Mouse (Mus musculus) CH12.LX (cell line): ENCODE measurements around the gene Camkmt. TPM values are rescaled to one million over a fixed set of nuclear protein-coding genes. Genes with fewer than 3 reads are reported as not detected.

Experiments
- DNase-seq: peaks from one replicate; pipeline ENCODE4 v3.0.0-alpha.2; 2013; ENCODE audit errors: extremely low read depth
- H3K27ac ChIP-seq: 2 replicates; pipeline ENCODE4 v1.5.1; 2012; ENCODE audit warnings: low read depth, mild to moderate bottlenecking, control low read depth, moderate library complexity; ENCODE audit not compliant: insufficient read depth
- H3K27me3 ChIP-seq: replicated peaks from 2 replicates; pipeline ENCODE3; 2012; ENCODE audit warnings: inconsistent platforms
- H3K36me3 ChIP-seq, 2 experiments: replicated peaks in 1 of 2; 2 replicates each; pipeline versions ENCODE3 to v1.6.1; 2012; ENCODE audit warnings: inconsistent platforms in 1 of 2, low read length in 1 of 2, mild to moderate bottlenecking in 1 of 2, mixed read lengths in 1 of 2, moderate library complexity in 1 of 2; ENCODE audit not compliant: control insufficient read depth in 1 of 2, insufficient read depth in 1 of 2
- H3K4me1 ChIP-seq, 2 experiments: 2 replicates each; pipeline ENCODE4 v1.6.1; 2012; ENCODE audit warnings: inconsistent platforms in 1 of 2, moderate library complexity in 1 of 2; ENCODE audit not compliant: insufficient read depth in 2 of 2, control insufficient read depth in 1 of 2
- H3K4me2 ChIP-seq: 2 replicates; pipeline ENCODE4 v1.6.1; 2012; ENCODE audit warnings: low read depth, mild to moderate bottlenecking, control low read depth; ENCODE audit not compliant: poor library complexity, insufficient read depth, severe bottlenecking
- H3K4me3 ChIP-seq, 3 experiments: fragments of 150-350 bp in 1 of 3; sonication (generic) in 1 of 3; replicated peaks in 1 of 3; 2 replicates each; pipeline versions ENCODE3 to v1.5.1; 2011 to 2012; ENCODE audit warnings: low read depth in 2 of 3, low read length in 2 of 3, mild to moderate bottlenecking in 2 of 3, moderate library complexity in 2 of 3, control low read depth in 1 of 3, improper control_type of control experiment in 1 of 3, inconsistent platforms in 1 of 3, mixed read lengths in 1 of 3; ENCODE audit not compliant: poor library complexity in 1 of 3
- H3K79me2 ChIP-seq: replicated peaks from 2 replicates; pipeline ENCODE4 v1.6.1; 2012; ENCODE audit warnings: mild to moderate bottlenecking, moderate library complexity; ENCODE audit not compliant: control insufficient read depth, poor library complexity, insufficient read depth, severe bottlenecking; ENCODE audit errors: extremely low read depth
- H3K9ac ChIP-seq: 2 replicates; pipeline ENCODE4 v1.6.1; 2012; ENCODE audit warnings: low read depth, mild to moderate bottlenecking, control low read depth, moderate library complexity; ENCODE audit not compliant: insufficient read depth
- H3K9me3 ChIP-seq: replicated peaks from 2 replicates; pipeline ENCODE3; 2012; ENCODE audit warnings: low read length, inconsistent platforms, mixed read lengths
- BHLHE40 ChIP-seq: IDR thresholded peaks from 2 replicates; pipeline ENCODE4 v1.6.1; 2011; ENCODE audit warnings: mild to moderate bottlenecking, low read depth, low read length, improper control_type of control experiment
- CHD1 ChIP-seq: IDR thresholded peaks from 2 replicates; pipeline ENCODE4 v1.6.1; 2012; ENCODE audit warnings: low read depth, low read length, improper control_type of control experiment, inconsistent platforms
- CHD2 ChIP-seq: IDR thresholded peaks from 2 replicates; pipeline ENCODE4 v1.6.1; 2011; ENCODE audit warnings: low read length, improper control_type of control experiment
- CTCF ChIP-seq, 2 experiments: IDR thresholded peaks in 1 of 2; conservative IDR thresholded peaks in 1 of 2; 2 replicates each; pipeline ENCODE4 v1.5.1; 2011 to 2012; ENCODE audit warnings: low read depth in 2 of 2, low read length in 2 of 2, improper control_type of control experiment in 1 of 2, inconsistent platforms in 1 of 2, mild to moderate bottlenecking in 1 of 2, moderate library complexity in 1 of 2
- ELF1 ChIP-seq: IDR thresholded peaks from 2 replicates; pipeline ENCODE4 v1.6.1; 2014; ENCODE audit warnings: low read depth, mild to moderate bottlenecking, inconsistent platforms, low read length, improper control_type of control experiment
- ETS1 ChIP-seq: conservative IDR thresholded peaks from 2 replicates; pipeline ENCODE4 v1.6.1; 2012; ENCODE audit warnings: low read depth, mild to moderate bottlenecking, inconsistent platforms, low read length, improper control_type of control experiment, moderate library complexity
- JUN ChIP-seq: IDR thresholded peaks from 2 replicates; pipeline ENCODE4 v1.6.1; 2011; ENCODE audit warnings: low read depth, mild to moderate bottlenecking, low read length, improper control_type of control experiment, moderate library complexity; ENCODE audit not compliant: insufficient read depth
- KAT2A ChIP-seq: IDR thresholded peaks from 2 replicates; pipeline ENCODE4 v1.6.1; 2012; ENCODE audit warnings: low read length, improper control_type of control experiment, inconsistent platforms; ENCODE audit not compliant: insufficient replicate concordance
- MAFK ChIP-seq: IDR thresholded peaks from 2 replicates; pipeline ENCODE4 v1.6.1; 2011; ENCODE audit warnings: low read length, improper control_type of control experiment; ENCODE audit not compliant: insufficient replicate concordance
- MAX ChIP-seq: IDR thresholded peaks from 2 replicates; pipeline ENCODE4 v1.6.1; 2011; ENCODE audit warnings: low read length, improper control_type of control experiment
- MAZ ChIP-seq: IDR thresholded peaks from 2 replicates; pipeline ENCODE4 v1.6.1; 2012; ENCODE audit warnings: low read depth, mild to moderate bottlenecking, inconsistent platforms, low read length, improper control_type of control experiment, moderate library complexity
- MEF2A ChIP-seq: IDR thresholded peaks from 2 replicates; pipeline ENCODE4 v1.6.1; 2014; ENCODE audit warnings: low read depth, mild to moderate bottlenecking, inconsistent platforms, low read length, improper control_type of control experiment, borderline replicate concordance
- MXI1 ChIP-seq: IDR thresholded peaks from 2 replicates; pipeline ENCODE4 v1.6.1; 2011; ENCODE audit warnings: mild to moderate bottlenecking, low read depth, low read length, improper control_type of control experiment
- NELFE ChIP-seq: IDR thresholded peaks from 2 replicates; pipeline ENCODE4 v1.6.1; 2011; ENCODE audit warnings: low read depth, low read length, improper control_type of control experiment
- NRF1 ChIP-seq: IDR thresholded peaks from 2 replicates; pipeline ENCODE4 v1.6.1; 2014; ENCODE audit warnings: low read depth, mild to moderate bottlenecking, inconsistent platforms, low read length, improper control_type of control experiment, moderate library complexity
- POLR2AphosphoS2 ChIP-seq: IDR thresholded peaks from 2 replicates; pipeline ENCODE4 v1.6.1; 2011; ENCODE audit warnings: low read depth, low read length, improper control_type of control experiment
- SIN3A ChIP-seq: IDR thresholded peaks from 2 replicates; pipeline ENCODE4 v1.6.1; 2012; ENCODE audit warnings: low read length, improper control_type of control experiment, inconsistent platforms
- SMC3 ChIP-seq: IDR thresholded peaks from 2 replicates; pipeline ENCODE4 v1.6.1; 2011; ENCODE audit warnings: low read depth, low read length, improper control_type of control experiment
- TBP ChIP-seq: conservative IDR thresholded peaks from 2 replicates; pipeline ENCODE4 v1.6.1; 2011; ENCODE audit warnings: low read depth, low read length, improper control_type of control experiment
- TCF12 ChIP-seq: IDR thresholded peaks from 2 replicates; pipeline ENCODE4 v1.6.1; 2014; ENCODE audit warnings: low read depth, mild to moderate bottlenecking, inconsistent platforms, low read length, improper control_type of control experiment
- UBTF ChIP-seq: IDR thresholded peaks from 2 replicates; pipeline ENCODE4 v1.6.1; 2012; ENCODE audit warnings: low read depth, mild to moderate bottlenecking, inconsistent platforms, low read length, improper control_type of control experiment, moderate library complexity
- USF1 ChIP-seq: IDR thresholded peaks from 2 replicates; pipeline ENCODE4 v1.6.1; 2014; ENCODE audit warnings: low read depth, mild to moderate bottlenecking, inconsistent platforms, low read length, improper control_type of control experiment
- USF2 ChIP-seq: conservative IDR thresholded peaks from 2 replicates; pipeline ENCODE4 v1.6.1; 2011; ENCODE audit warnings: low read depth, low read length, improper control_type of control experiment
- ZKSCAN1 ChIP-seq: IDR thresholded peaks from 2 replicates; pipeline ENCODE4 v1.6.1; 2012; ENCODE audit warnings: low read depth, inconsistent platforms, low read length, improper control_type of control experiment, borderline replicate concordance
- ZMIZ1 ChIP-seq: IDR thresholded peaks from 2 replicates; pipeline ENCODE4 v1.6.1; 2012; ENCODE audit warnings: low read depth, mild to moderate bottlenecking, inconsistent platforms, low read length, improper control_type of control experiment
- dilution Hi-C: fragments of 300-500 bp; cut with MboI; formaldehyde crosslinking; loops from 2 replicates; pipeline ENCODE4 v1.14.3; 2020; ENCODE audit warnings: low sequenced_read_pairs; ENCODE audit not compliant: extremely low pct_unique_long_range_greater_than_20kb, extremely low pct_ligation_motif_present
- in situ Hi-C: fragments of 300-500 bp; cut with MboI; formaldehyde crosslinking; loops from 3 replicates; pipeline ENCODE4 v1.14.3; 2019; ENCODE audit warnings: low sequenced_read_pairs, low pct_ligation_motif_present, low pct_unique_long_range_greater_than_20kb, mixed read lengths
- polyA plus RNA-seq: library from polyadenylated mRNA; unstranded; fragments of >175 nt; gene quantifications from 2 replicates; pipeline ENCODE4 v1.2.1, GENCODE M21; 2012; ENCODE audit warnings: low read depth; ENCODE audit not compliant: insufficient read length
- total RNA-seq, 2 experiments: library from RNA; depleted of rRNA; stranded (reverse); fragments of 300-350 nt in 1 of 2; fragments of >200 nt in 1 of 2; gene quantifications; 2 replicates each; pipeline ENCODE4 v1.2.3; 2012 to 2014

The Camkmt gene
- total and polyA plus RNA-seq, 3 experiments: 1.5 to 4.4 (median 1.8) TPM

GRCm38 (mm10) chr17:85072383-85072782 lies 18.0 kb upstream of the Camkmt start:
- dilution Hi-C loops: no loop called here
- TF ChIP-seq ZMIZ1: no peak
- no peak for TF ChIP-seq MEF2A
- no peak for TF ChIP-seq JUN
- no peak for TF ChIP-seq CHD1
- TF ChIP-seq MAX: no peak
- no peak for TF ChIP-seq MAFK
- no peak for TF ChIP-seq NRF1
- TF ChIP-seq ETS1: no peak
- TF ChIP-seq CHD2: no peak
- no peak for TF ChIP-seq KAT2A
- TF ChIP-seq USF2: no peak
- no peak for TF ChIP-seq SIN3A
- TF ChIP-seq MAZ: no peak
- no peak for TF ChIP-seq CTCF (conservative IDR thresholded peaks at IDR 0.05 in 1 of 2, IDR thresholded peaks at IDR 0.05 in 1 of 2; ENCODE audit: low read depth in 2 of 2, low read length in 2 of 2)
- TF ChIP-seq, all 38 proteins: peak for 0
- Histone ChIP-seq H3K79me2 (no peaks in the 10 kb centered on the region), H3K9ac (no peak overlapping the region), H3K36me3 (peaks cover 41 to 81% of the 10 kb centered on the region in 2 experiments), H3K4me3 (no peak overlapping the region), H3K27ac (no peak overlapping the region), H3K9me3 (no peaks in the 10 kb centered on the region), H3K27me3 (no peaks in the 10 kb centered on the region), H3K4me1 (no peaks in the 10 kb centered on the region), H3K4me2 (no peak overlapping the region)
- in situ Hi-C loops: no loop called here
- no peak for DNase-seq

GRCm38 (mm10) chr17:85073214-85073613 lies 17.1 kb upstream of the Camkmt start:
- no peaks in the 10 kb centered on the region for H3K9me3 ChIP-seq
- in situ Hi-C loops (no loop called here), dilution Hi-C loops (no loop called here)

More at GRCm38 (mm10) chr17:85073214-85073613, 17.1 kb upstream of the Camkmt start:
- Histone ChIP-seq H3K27ac (no peak overlapping the region), H3K4me3 (no peak overlapping the region), H3K4me1 (no peaks in the 10 kb centered on the region), H3K9ac (no peak overlapping the region), H3K79me2 (no peaks in the 10 kb centered on the region), H3K27me3 (no peaks in the 10 kb centered on the region), H3K36me3 (peaks cover 39 to 82% of the 10 kb centered on the region in 2 experiments), H3K4me2 (no peak overlapping the region)
- no peak for DNase-seq
- no peak for TF ChIP-seq SMC3
- TF ChIP-seq ELF1: no peak
- TF ChIP-seq TBP: no peak
- no peak for TF ChIP-seq NELFE
- TF ChIP-seq BHLHE40: no peak
- no peak for TF ChIP-seq MXI1
- TF ChIP-seq ZKSCAN1: no peak
- TF ChIP-seq NRF1: no peak
- no peak for TF ChIP-seq USF2
- no peak for TF ChIP-seq POLR2AphosphoS2
- no peak for TF ChIP-seq UBTF
- TF ChIP-seq TCF12: no peak
- no peak for TF ChIP-seq USF1
